Mouse (Mus musculus) embryonic facial prominence, embryonic 11.5 days (tissue): Measurements from ENCODE around the gene Mgll. TPM values are rescaled to one million over a fixed set of nuclear protein-coding genes. Genes with fewer than 3 reads are reported as not detected.

Source experiments
- ATAC-seq: fragments of 200-750 bp; cut with Nextera tagmentation; replicated peaks from 2 replicates; pipeline ENCODE4 v1.8.0; 2017; ENCODE audit warnings: low read depth; ENCODE audit not compliant: insufficient number of reproducible peaks, low FRiP score, low TSS enrichment
- DNase-seq: peaks from one replicate; pipeline ENCODE4 v3.0.0-alpha.2; 2015; ENCODE audit warnings: low spot score
- H3K27ac ChIP-seq: fragments of 300-500 bp; sonication (generic); replicated peaks from 2 replicates; pipeline ENCODE4 v1.5.1; 2014; ENCODE audit warnings: mild to moderate bottlenecking, low read depth, low read length, control low read depth
- H3K27me3 ChIP-seq: fragments of 300-500 bp; sonication (generic); 2 replicates; pipeline ENCODE4 v1.6.1; 2014; ENCODE audit warnings: mild to moderate bottlenecking, low read length, moderate library complexity, mixed read lengths; ENCODE audit not compliant: control insufficient read depth, insufficient read depth
- H3K36me3 ChIP-seq: fragments of 300-500 bp; sonication (generic); replicated peaks from 2 replicates; pipeline ENCODE4 v1.6.1; 2014; ENCODE audit warnings: low read depth, mild to moderate bottlenecking, low read length, moderate library complexity, mixed read lengths; ENCODE audit not compliant: control insufficient read depth, insufficient read depth
- H3K4me1 ChIP-seq: fragments of 300-500 bp; sonication (generic); 2 replicates; pipeline ENCODE4 v1.6.1; 2014; ENCODE audit warnings: low read length, mixed read lengths; ENCODE audit not compliant: control insufficient read depth, insufficient read depth
- H3K4me2 ChIP-seq: fragments of 300-500 bp; sonication (generic); 2 replicates; pipeline ENCODE4 v1.6.1; 2014; ENCODE audit warnings: low read depth, mild to moderate bottlenecking, control low read depth, low read length, moderate library complexity
- H3K4me3 ChIP-seq: fragments of 300-500 bp; sonication (generic); 2 replicates; pipeline ENCODE4 v1.5.1; 2014; ENCODE audit warnings: low read depth, low read length, control low read depth
- H3K9ac ChIP-seq: fragments of 300-500 bp; sonication (generic); replicated peaks from 2 replicates; pipeline ENCODE4 v1.6.1; 2014; ENCODE audit warnings: mild to moderate bottlenecking, control low read depth, low read length
- H3K9me3 ChIP-seq: fragments of 300-500 bp; sonication (generic); replicated peaks from 2 replicates; pipeline ENCODE4 v1.6.1; 2016; ENCODE audit warnings: mild to moderate bottlenecking, low read length, inconsistent platforms, mixed read lengths; ENCODE audit not compliant: control insufficient read depth
- WGBS: fragments of 180-500 bp; shearing (Covaris S2); extraction: QIAGEN DNeasy Blood & Tissue Kit; methylation state at CpG from one replicate; pipeline ENCODE4 v1.1.7; 2014; 5-methylcytosine and 5-hydroxymethylcytosine counted together
- polyA plus RNA-seq: library from polyadenylated mRNA; unstranded; fragments of >200 nt; fragmentation: Nextera tagmentation; extraction: Ambion mirVana; gene quantifications from 2 replicates; pipeline ENCODE4 v1.2.1, GENCODE M21; 2014

Mgll gene
- polyA plus RNA-seq, 1 experiment from 2014 or later, result 3.0 TPM

DNA sequence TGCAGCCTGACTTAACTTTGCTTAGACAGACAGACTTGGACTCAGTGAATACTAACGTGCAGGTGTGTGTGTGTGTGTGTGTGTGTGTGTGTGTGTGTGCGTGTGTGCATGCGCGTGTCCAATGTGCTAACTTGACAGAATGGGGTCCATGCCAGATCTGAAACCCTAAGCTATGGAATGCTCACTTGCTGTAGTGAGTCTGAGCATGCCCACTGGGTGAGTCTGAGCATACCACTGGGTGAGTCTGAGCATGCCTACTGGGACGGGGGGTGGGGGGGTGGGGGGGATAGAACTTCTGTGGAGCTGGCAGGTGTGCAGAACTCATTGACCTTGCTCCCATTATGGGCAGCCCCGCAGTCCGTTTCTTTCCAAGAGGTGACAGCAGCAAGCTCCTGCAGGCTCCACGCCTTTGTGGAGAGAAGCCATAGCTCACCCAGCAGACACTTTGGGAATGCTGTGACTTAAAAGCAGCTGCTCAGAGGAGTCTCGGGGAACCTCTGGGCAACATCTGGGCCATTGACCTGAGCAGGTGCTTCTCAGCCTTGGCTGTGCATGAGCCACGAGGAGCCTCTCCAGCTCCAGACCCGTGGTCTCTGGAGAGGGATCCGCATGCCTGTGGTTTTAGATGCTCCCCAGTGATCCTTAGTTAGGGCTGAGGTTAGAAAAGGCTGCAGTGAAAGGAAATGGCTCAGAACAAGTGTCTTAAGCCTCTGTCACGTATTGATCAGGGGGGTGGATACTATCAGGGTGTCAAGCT is 38.4 kb downstream of the Mgll start:
- DNase-seq (no peak), ATAC-seq (no peak)
- no peaks in the 10 kb centered on the region for H3K4me1 ChIP-seq
- H3K4me3 ChIP-seq, result no peak overlapping the region
- H3K9ac ChIP-seq, result no peak overlapping the region
- H3K27me3 ChIP-seq, result no peaks in the 10 kb centered on the region
- no peaks in the 10 kb centered on the region for H3K9me3 ChIP-seq
- no peaks in the 10 kb centered on the region for H3K36me3 ChIP-seq
- WGBS, result 75% methylated on average over 13 of the region's 13 CpGs
- no peak overlapping the region for H3K27ac ChIP-seq
- H3K4me2 ChIP-seq, result no peak overlapping the region

DNA sequence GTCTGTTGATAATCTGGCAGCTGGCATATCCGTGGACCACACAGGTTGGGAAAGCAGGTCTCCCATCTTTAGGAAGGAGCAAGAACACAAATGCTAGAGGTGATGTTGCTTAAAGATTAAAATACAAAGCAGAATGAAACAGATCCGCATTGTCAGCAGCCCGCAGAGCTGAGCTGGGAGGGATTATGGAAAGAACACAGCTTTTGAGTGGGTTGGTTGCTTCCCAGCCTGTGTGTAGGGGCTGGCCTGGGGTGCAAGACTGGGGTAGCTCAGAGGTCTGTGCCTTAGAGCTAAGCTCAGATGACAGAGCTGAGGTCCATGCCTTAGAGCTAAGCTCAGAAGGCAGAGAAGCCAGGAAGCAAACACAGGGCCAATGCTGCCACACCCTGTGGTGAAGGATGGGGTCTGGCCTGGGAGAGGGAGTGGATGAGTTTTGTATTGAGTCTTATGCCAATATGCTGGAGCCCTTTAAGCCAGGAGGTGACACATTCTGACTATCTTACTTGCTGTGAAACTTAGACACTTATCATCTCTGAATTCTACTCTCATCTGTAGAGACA is 39.4 kb downstream of the Mgll start:
- ATAC-seq, result no peak
- no peak for DNase-seq
- Histone ChIP-seq H3K36me3 (no peaks in the 10 kb centered on the region), H3K4me1 (no peaks in the 10 kb centered on the region), H3K9ac (no peak overlapping the region), H3K4me3 (no peak overlapping the region), H3K27ac (no peak overlapping the region), H3K4me2 (no peak overlapping the region), H3K27me3 (no peaks in the 10 kb centered on the region), H3K9me3 (no peaks in the 10 kb centered on the region)
- 87% methylated on average over 3 of the region's 3 CpGs for WGBS

DNA sequence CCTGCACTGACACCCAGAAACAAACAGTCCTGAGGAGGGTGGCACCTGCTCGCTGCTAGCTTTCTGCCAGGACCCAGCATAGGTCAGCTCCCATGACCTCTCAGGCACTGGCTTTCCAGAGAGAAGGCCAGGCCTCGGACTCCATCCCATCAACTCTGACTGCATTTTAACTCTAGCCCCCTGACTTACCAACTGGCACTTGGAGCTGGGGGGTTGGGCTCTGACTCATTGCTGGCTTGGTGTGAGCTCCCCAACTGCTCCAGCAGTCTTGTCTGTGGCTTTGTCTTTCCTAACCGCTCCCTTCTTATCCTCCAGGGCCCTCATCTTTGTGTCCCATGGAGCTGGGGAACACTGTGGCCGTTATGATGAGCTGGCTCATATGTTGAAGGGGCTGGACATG is 40.1 kb downstream of the Mgll start:
- WGBS, result 72% methylated on average over 4 of the region's 4 CpGs
- DNase-seq (no peak), ATAC-seq (no peak)
- Histone ChIP-seq H3K27me3 (no peaks in the 10 kb centered on the region), H3K4me1 (no peaks in the 10 kb centered on the region), H3K27ac (no peak overlapping the region), H3K4me2 (no peak overlapping the region), H3K36me3 (no peaks in the 10 kb centered on the region), H3K9me3 (no peaks in the 10 kb centered on the region), H3K9ac (no peak overlapping the region; the same call in 1 of the 2 replicates), H3K4me3 (no peak overlapping the region)

DNA sequence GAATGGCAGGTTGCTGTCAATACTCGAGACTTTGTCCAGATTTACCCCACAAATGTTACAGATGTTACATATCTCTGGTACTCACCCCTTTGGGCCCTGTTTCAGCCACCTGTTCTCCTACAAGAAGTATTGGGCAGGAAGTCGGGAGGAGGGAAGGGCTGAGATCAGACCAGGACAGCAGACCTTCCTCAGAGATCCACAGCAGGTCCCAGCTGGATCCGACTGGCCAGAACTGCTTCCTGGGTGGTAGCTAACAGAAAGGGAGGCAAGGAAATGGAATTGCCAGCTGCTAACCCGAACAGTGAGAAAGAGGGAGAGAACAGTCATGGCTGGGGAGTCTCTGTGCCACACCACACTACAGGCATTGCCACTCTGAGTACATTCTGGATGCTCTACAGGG is 43.5 kb downstream of the Mgll start:
- Histone ChIP-seq H3K36me3 (no peaks in the 10 kb centered on the region), H3K27ac (no peak overlapping the region), H3K4me1 (no peaks in the 10 kb centered on the region), H3K4me2 (no peak overlapping the region), H3K4me3 (no peak overlapping the region), H3K27me3 (no peaks in the 10 kb centered on the region), H3K9ac (no peak overlapping the region), H3K9me3 (no peaks in the 10 kb centered on the region)
- WGBS, result 71% methylated on average over 4 of the region's 4 CpGs
- ATAC-seq (no peak), DNase-seq (no peak)

DNA sequence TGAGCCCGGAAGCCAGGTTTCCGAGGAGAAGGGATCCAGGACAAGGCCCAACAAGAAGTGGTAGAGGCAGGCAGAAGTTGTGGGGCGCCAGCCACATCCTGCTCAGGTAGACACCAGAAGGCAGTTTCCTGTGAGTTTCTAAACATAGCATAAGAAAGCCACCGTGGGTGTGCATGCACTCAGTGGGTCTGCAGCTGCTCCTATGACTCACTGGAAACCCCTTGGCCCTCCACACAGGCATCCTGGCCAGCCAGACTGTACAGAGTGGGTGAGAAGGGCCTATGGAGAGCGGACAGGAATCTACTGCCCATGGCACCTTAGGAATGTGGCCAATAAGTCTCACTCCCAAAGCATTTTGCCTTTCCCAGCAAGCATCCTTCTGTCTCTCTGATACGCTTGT is 45.5 kb downstream of the Mgll start:
- WGBS, result 83% methylated on average over 6 of the region's 6 CpGs
- Histone ChIP-seq H3K36me3 (no peaks in the 10 kb centered on the region), H3K27ac (no peak overlapping the region), H3K4me2 (no peak overlapping the region), H3K9me3 (no peaks in the 10 kb centered on the region), H3K27me3 (no peaks in the 10 kb centered on the region), H3K4me1 (no peaks in the 10 kb centered on the region), H3K9ac (no peak overlapping the region), H3K4me3 (no peak overlapping the region)
- no peak for ATAC-seq
- DNase-seq, result no peak

DNA sequence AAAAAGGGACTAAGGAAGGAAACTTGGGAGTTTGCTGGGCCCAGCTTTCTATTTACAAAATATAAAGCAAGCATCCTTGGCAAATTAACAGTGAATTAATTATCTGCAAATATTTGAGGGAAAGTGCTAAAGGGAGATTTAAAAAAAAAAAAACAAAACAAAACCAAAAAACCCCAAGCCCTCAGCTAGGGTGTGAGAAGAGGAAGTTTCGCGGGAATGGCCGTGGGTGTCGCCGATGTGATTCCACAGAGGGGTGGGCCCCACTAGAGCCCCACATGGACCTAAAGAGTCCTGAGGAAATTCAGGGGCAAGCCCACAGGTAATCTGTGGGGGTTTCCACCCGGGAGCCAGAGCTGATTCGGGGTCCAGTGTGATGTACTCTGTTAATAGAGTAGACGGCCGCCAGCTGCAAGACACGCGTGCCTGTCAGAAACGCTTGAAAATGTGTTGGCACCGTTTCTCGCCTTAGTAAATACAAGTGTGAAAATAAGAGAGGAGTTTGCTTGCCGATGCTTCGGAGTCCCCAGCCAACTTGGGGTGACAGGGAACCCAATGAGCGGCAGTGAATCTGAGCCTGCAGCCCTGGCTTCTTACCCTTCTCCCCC is 46.2 kb downstream of the Mgll start:
- ATAC-seq, result no peak

DNA sequence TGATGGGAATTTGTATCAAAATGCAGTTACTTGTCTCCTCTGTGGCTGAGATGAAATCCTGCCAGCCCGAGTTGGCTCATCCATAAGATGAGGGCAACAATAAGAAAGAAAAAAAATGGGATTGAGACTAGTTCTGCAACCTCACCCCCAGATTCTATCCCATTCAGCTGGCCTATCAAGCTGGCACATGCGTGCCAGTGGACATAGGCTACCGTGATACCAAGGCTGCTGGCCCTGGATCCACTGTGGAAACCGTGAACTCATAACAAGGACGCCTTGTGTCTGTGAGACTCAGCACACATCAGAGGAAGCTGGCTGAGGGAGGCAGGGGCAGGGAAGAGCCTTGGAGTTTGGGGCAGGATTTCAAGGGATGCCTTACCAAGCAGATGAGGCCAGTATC is 46.8 kb downstream of the Mgll start:
- Histone ChIP-seq H3K36me3 (no peaks in the 10 kb centered on the region), H3K9me3 (no peaks in the 10 kb centered on the region), H3K4me2 (no peak overlapping the region), H3K27ac (no peak overlapping the region), H3K4me1 (no peaks in the 10 kb centered on the region), H3K9ac (no peak overlapping the region), H3K4me3 (no peak overlapping the region), H3K27me3 (no peaks in the 10 kb centered on the region)
- no peak for ATAC-seq
- no peak for DNase-seq
- WGBS, result 88% methylated on average over 5 of the region's 5 CpGs

More for the DNA sequence above, 46.2 kb downstream of the Mgll start:
- no peak overlapping the region for H3K9ac ChIP-seq
- no peaks in the 10 kb centered on the region for H3K27me3 ChIP-seq
- H3K9me3 ChIP-seq, result no peaks in the 10 kb centered on the region
- no peak overlapping the region for H3K4me3 ChIP-seq
- H3K4me2 ChIP-seq, result no peak overlapping the region
- DNase-seq, result no peak
- no peak overlapping the region for H3K27ac ChIP-seq
- H3K36me3 ChIP-seq, result no peaks in the 10 kb centered on the region
- WGBS, result 87% methylated on average over 17 of the region's 17 CpGs
- H3K4me1 ChIP-seq, result no peaks in the 10 kb centered on the region

DNA sequence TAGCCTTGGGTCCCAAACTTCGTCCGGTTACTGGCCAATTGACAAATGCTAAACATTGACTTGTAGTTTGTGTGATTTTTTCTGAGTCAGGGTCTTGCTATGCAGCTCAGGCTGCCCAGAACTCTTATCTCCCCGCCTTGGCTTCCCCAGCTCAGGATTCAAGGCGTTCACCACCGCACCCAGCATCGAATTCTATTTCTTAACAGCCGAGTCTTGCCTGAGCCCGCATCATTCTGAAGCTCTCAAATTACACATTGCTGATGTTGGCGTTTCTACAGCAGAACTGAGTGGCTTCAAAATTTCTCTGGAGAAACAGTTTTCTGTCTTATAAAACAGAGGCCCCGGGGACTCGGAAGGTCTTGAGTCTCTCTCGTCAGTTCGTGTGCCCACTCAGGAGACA is 47.8 kb downstream of the Mgll start:
- Histone ChIP-seq H3K4me3 (no peak overlapping the region), H3K9me3 (no peaks in the 10 kb centered on the region), H3K27me3 (no peaks in the 10 kb centered on the region), H3K27ac (no peak overlapping the region), H3K4me1 (no peaks in the 10 kb centered on the region), H3K4me2 (no peak overlapping the region), H3K9ac (no peak overlapping the region), H3K36me3 (no peaks in the 10 kb centered on the region)
- 67% methylated on average over 13 of the region's 13 CpGs for WGBS
- DNase-seq, result no peak
- ATAC-seq, result no peak
